Mouse (Mus musculus) lung, postnatal 14 days (tissue): Measurements from ENCODE around the gene Btnl4.
"Not testable (repeated sequence)": the region's sequence is repeated elsewhere in the genome, so short reads cannot be mapped to it uniquely, and the experiment has no call there.

ENCODE experiments used
- DNase-seq: peaks from one replicate; pipeline ENCODE4 v3.0.0; 2021

Btnl4 gene

GRCm38 (mm10) chr17:34477238-34478013 is at the start of gene Btnl4:
Btnl4 (minus strand) TSS chr17:34477318.
- not testable (repeated sequence) for DNase-seq

GRCm38 (mm10) chr17:34519001-34519400 is 41.9 kb upstream of the Btnl4 start:
- DNase-seq, result no peak

GRCm38 (mm10) chr17:34518571-34518970 is 41.5 kb upstream of the Btnl4 start:
- DNase-seq, result not testable (repeated sequence)

- no peak for DNase-seq
Measured at GRCm38 (mm10) chr17:34517795-34518194, 40.7 kb upstream of the Btnl4 start.

GRCm38 (mm10) chr17:34517252-34517651 is 40.1 kb upstream of the Btnl4 start, which contains the start of gene Btnl6:
Btnl6 (minus strand) TSS chr17:34517352.
- no peak for DNase-seq

- DNase-seq, result no peak
Measured at GRCm38 (mm10) chr17:34516514-34516913, 39.4 kb upstream of the Btnl4 start.

- not testable (repeated sequence) for DNase-seq
Measured at GRCm38 (mm10) chr17:34511723-34512122, 34.6 kb upstream of the Btnl4 start.

GRCm38 (mm10) chr17:34507591-34507990 is 30.5 kb upstream of the Btnl4 start:
- DNase-seq, result no peak

GRCm38 (mm10) chr17:34497726-34498125 is 20.6 kb upstream of the Btnl4 start:
- not testable (repeated sequence) for DNase-seq

GRCm38 (mm10) chr17:34497319-34497718 is 20.2 kb upstream of the Btnl4 start:
- not testable (repeated sequence) for DNase-seq

- no peak for DNase-seq
Measured at GRCm38 (mm10) chr17:34496539-34496938, 19.4 kb upstream of the Btnl4 start.

- DNase-seq, result not testable (repeated sequence)
Measured at GRCm38 (mm10) chr17:34495156-34495555, 18.0 kb upstream of the Btnl4 start.

GRCm38 (mm10) chr17:34492796-34493195 is 15.7 kb upstream of the Btnl4 start:
- no peak for DNase-seq

- no peak for DNase-seq
Measured at GRCm38 (mm10) chr17:34476427-34476826, 691 bp downstream of the Btnl4 start.

- DNase-seq, result no peak
Measured at GRCm38 (mm10) chr17:34475060-34475459, 2.1 kb downstream of the Btnl4 start.

GRCm38 (mm10) chr17:34470491-34470890 is 6.6 kb downstream of the Btnl4 start:
- DNase-seq, result no peak

GRCm38 (mm10) chr17:34465906-34466305 is 11.2 kb downstream of the Btnl4 start:
- not testable (repeated sequence) for DNase-seq

GRCm38 (mm10) chr17:34459255-34459654 is 17.9 kb downstream of the Btnl4 start:
- DNase-seq, result no peak

GRCm38 (mm10) chr17:34457668-34458067 is 19.4 kb downstream of the Btnl4 start:
- DNase-seq, result no peak

- no peak for DNase-seq
Measured at GRCm38 (mm10) chr17:34448473-34449041, 28.6 kb downstream of the Btnl4 start.

GRCm38 (mm10) chr17:34441990-34442389 is 35.1 kb downstream of the Btnl4 start:
- DNase-seq, result no peak

- no peak for DNase-seq
Measured at GRCm38 (mm10) chr17:34439795-34440194, 37.3 kb downstream of the Btnl4 start.

GRCm38 (mm10) chr17:34438588-34438987 is 38.5 kb downstream of the Btnl4 start:
- no peak for DNase-seq

GRCm38 (mm10) chr17:34437606-34438005 is 39.5 kb downstream of the Btnl4 start:
- DNase-seq, result no peak
